Mouse (Mus musculus) heart, postnatal 0 days (tissue): ENCODE data around the gene Lrrc39. TPM values are rescaled to one million over a fixed set of nuclear protein-coding genes. Genes with fewer than 3 reads are reported as not detected.
"Not testable (repeated sequence)": the region's sequence is repeated elsewhere in the genome, so short reads cannot be mapped to it uniquely, and the experiment has no call there.

Experiments used
- ATAC-seq: fragments of 200-750 bp; cut with Nextera tagmentation; 2 replicates; pipeline ENCODE4 v1.8.0; 2017; ENCODE audit warnings: low read depth, moderate number of reproducible peaks, moderate library complexity; ENCODE audit not compliant: insufficient read depth
- DNase-seq: peaks from one replicate; pipeline ENCODE4 v3.0.0-alpha.2; 2016; ENCODE audit warnings: low spot score
- H3K27ac ChIP-seq: fragments of 300-500 bp; sonication (generic); 2 replicates; pipeline ENCODE4 v1.5.1; 2014; ENCODE audit warnings: low read depth, mild to moderate bottlenecking
- H3K27me3 ChIP-seq: fragments of 300-500 bp; sonication (generic); 2 replicates; pipeline ENCODE4 v1.6.1; 2014; ENCODE audit warnings: low read length, mixed read lengths; ENCODE audit not compliant: control insufficient read depth, insufficient read depth
- H3K36me3 ChIP-seq: fragments of 300-500 bp; sonication (generic); replicated peaks from 2 replicates; pipeline ENCODE4 v1.6.1; 2014; ENCODE audit warnings: low read length, mixed read lengths; ENCODE audit not compliant: control insufficient read depth, insufficient read depth
- H3K4me1 ChIP-seq: fragments of 300-500 bp; sonication (generic); 2 replicates; pipeline ENCODE4 v1.6.1; 2014; ENCODE audit warnings: antibody characterized with exemption; ENCODE audit not compliant: control insufficient read depth, insufficient read depth
- H3K4me2 ChIP-seq: fragments of 300-500 bp; sonication (generic); 2 replicates; pipeline ENCODE4 v1.6.1; 2014; ENCODE audit warnings: low read depth, mild to moderate bottlenecking, low read length, moderate library complexity
- H3K4me3 ChIP-seq: fragments of 300-500 bp; sonication (generic); 2 replicates; pipeline ENCODE4 v1.5.1; 2014; ENCODE audit warnings: low read depth, low read length
- H3K9ac ChIP-seq: fragments of 300-500 bp; sonication (generic); replicated peaks from 2 replicates; pipeline ENCODE4 v1.6.1; 2014; ENCODE audit warnings: low read depth, low read length, mixed read lengths
- H3K9me3 ChIP-seq: fragments of 300-500 bp; sonication (generic); replicated peaks from 2 replicates; pipeline ENCODE4 v1.6.1; 2016; ENCODE audit warnings: low read length; ENCODE audit not compliant: control insufficient read depth
- CTCF ChIP-seq: IDR thresholded peaks from 2 replicates; pipeline ENCODE4 v1.5.1; 2016; ENCODE audit warnings: antibody characterized with exemption, control low read depth, low read depth
- EP300 ChIP-seq: IDR thresholded peaks from 2 replicates; pipeline ENCODE4 v1.6.1; 2016; ENCODE audit warnings: antibody characterized with exemption, low read depth
- WGBS: fragments of 180-500 bp; shearing (Covaris S2); extraction: QIAGEN DNeasy Blood & Tissue Kit; methylation state at CpG from one replicate; pipeline ENCODE4 v1.1.7; 2014; 5-methylcytosine and 5-hydroxymethylcytosine counted together
- polyA plus RNA-seq: library from polyadenylated mRNA; unstranded; fragments of >200 nt; fragmentation: Nextera tagmentation; extraction: Ambion mirVana; gene quantifications from 2 replicates; pipeline ENCODE4 v1.2.1, GENCODE M21; 2015
- total RNA-seq: library from RNA; depleted of rRNA; stranded (reverse); fragments of >200 nt; gene quantifications from 2 replicates; pipeline ENCODE4 v1.2.3, GENCODE M21; 2014; ENCODE audit warnings: low replicate concordance

Gene Lrrc39
- total and polyA plus RNA-seq, 2 experiments from 2014 or later = 52.8 to 77.7 TPM

DNA sequence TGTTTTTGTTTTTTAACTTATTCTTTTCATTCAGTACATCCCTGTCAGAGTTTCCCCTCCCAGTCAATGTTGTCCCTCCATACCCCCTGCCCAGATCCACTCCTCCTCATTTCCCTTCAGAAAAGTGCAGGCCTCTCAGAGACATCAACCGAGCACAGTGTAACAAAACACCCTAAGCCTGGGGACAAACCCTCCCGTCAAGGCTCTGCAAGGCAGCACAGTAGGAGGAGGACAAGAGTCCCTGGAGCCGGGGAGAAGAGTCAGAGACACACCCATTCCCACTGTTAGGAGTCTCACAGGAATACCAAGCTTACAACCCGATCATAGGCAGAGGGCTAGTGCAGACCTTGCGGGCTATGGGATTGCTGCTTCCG is 25.6 kb upstream of the Lrrc39 start:
- no peak for DNase-seq
- Histone ChIP-seq H3K4me3 (no peak overlapping the region), H3K9me3 (no peaks in the 10 kb centered on the region), H3K36me3 (peaks cover 57% of the 10 kb centered on the region), H3K4me1 (peaks cover 8% of the 10 kb centered on the region; the same call in 1 of the 2 replicates), H3K27ac (peak overlapping the region; percentile 61; the same call in 1 of the 2 replicates), H3K4me2 (peak overlapping the region; percentile 45; the same call in 1 of the 2 replicates), H3K9ac (no peak overlapping the region), H3K27me3 (no peaks in the 10 kb centered on the region)
- WGBS = 52% methylated on average over 6 of the region's 6 CpGs
- ATAC-seq = no peak
- no peak for TF ChIP-seq EP300
- TF ChIP-seq CTCF = no peak

GRCm38 (mm10) chr3:116542070-116542469 is 20.7 kb upstream of the Lrrc39 start:
- WGBS = 49% methylated on average over 2 of the region's 2 CpGs
- Histone ChIP-seq H3K36me3 (peaks cover 60% of the 10 kb centered on the region), H3K9ac (no peak overlapping the region), H3K27me3 (no peaks in the 10 kb centered on the region), H3K4me3 (no peak overlapping the region), H3K9me3 (no peaks in the 10 kb centered on the region), H3K4me2 (no peak overlapping the region), H3K4me1 (0 out of 2 replicates have a peak, but pooled peaks cover 5% of the 10 kb centered on the region), H3K27ac (no peak overlapping the region)
- no peak for TF ChIP-seq CTCF
- no peak for TF ChIP-seq EP300
- ATAC-seq = no peak
- DNase-seq = no peak

DNA sequence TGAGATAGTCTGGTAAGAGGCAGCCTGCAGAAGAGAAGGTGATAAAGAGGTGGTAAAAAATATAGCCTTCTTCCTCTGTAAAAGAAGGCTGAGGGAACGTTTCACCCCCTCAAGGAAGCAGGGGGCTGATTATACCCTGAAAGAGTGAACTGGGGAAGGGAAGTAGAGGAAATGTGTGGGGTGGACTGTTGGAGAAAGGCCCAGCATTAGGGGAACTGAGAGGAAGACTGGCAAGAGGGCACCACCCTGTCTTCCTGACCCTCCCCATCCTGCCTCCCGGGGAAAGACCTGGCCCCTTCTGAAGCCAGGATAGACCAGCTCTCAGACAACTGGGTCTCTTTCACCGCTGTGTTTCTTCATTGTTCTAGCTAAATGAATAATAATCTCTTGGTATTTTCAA is 20.2 kb upstream of the Lrrc39 start:
- Histone ChIP-seq H3K4me2 (no peak overlapping the region), H3K36me3 (peaks cover 64% of the 10 kb centered on the region), H3K9me3 (no peaks in the 10 kb centered on the region), H3K27me3 (no peaks in the 10 kb centered on the region), H3K9ac (no peak overlapping the region), H3K4me1 (0 out of 2 replicates have a peak, but pooled peaks cover under 1% of the 10 kb centered on the region), H3K27ac (no peak overlapping the region), H3K4me3 (no peak overlapping the region)
- ATAC-seq (no peak), DNase-seq (no peak)
- 50% methylated on average over 3 of the region's 3 CpGs for WGBS
- no peak for TF ChIP-seq CTCF
- no peak for TF ChIP-seq EP300

GRCm38 (mm10) chr3:116547430-116547829 is 15.3 kb upstream of the Lrrc39 start:
- Histone ChIP-seq H3K4me1 (no peaks in the 10 kb centered on the region), H3K9ac (no peak overlapping the region), H3K4me2 (no peak overlapping the region), H3K36me3 (peaks cover 59% of the 10 kb centered on the region), H3K27me3 (no peaks in the 10 kb centered on the region), H3K9me3 (no peaks in the 10 kb centered on the region), H3K4me3 (no peak overlapping the region), H3K27ac (no peak overlapping the region)
- ATAC-seq (no peak), DNase-seq (no peak)
- 82% methylated on average over 5 of the region's 5 CpGs for WGBS
- TF ChIP-seq CTCF = no peak
- TF ChIP-seq EP300 = no peak

DNA sequence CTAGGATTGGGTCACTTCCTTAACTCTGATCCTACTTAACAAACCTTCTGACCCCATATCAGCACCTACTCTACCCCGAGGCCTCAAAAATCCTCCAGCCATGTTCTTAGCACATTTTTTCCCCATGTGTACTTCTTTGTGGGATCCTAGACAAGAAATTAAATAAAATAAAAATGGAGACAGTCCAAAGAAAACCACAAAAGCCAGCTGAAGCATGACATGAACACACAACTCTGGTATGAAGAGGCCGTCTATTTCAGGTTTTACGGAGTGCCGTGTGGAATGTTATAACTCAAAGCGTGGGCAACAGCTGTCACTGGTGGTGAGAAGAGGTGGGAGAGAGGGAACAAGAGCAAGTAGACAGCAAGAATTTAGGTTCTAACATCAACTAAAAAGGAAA is 11.4 kb upstream of the Lrrc39 start:
- no peaks in the 10 kb centered on the region for H3K4me1 ChIP-seq
- no peaks in the 10 kb centered on the region for H3K27me3 ChIP-seq
- TF ChIP-seq CTCF = no peak
- 81% methylated on average over 5 of the region's 5 CpGs for WGBS
- peaks cover 34% of the 10 kb centered on the region for H3K36me3 ChIP-seq
- H3K9ac ChIP-seq = no peak overlapping the region
- H3K9me3 ChIP-seq = no peaks in the 10 kb centered on the region
- ATAC-seq (no peak), DNase-seq (no peak)
- H3K4me3 ChIP-seq = no peak overlapping the region
- no peak overlapping the region for H3K27ac ChIP-seq
- H3K4me2 ChIP-seq = no peak overlapping the region

DNA sequence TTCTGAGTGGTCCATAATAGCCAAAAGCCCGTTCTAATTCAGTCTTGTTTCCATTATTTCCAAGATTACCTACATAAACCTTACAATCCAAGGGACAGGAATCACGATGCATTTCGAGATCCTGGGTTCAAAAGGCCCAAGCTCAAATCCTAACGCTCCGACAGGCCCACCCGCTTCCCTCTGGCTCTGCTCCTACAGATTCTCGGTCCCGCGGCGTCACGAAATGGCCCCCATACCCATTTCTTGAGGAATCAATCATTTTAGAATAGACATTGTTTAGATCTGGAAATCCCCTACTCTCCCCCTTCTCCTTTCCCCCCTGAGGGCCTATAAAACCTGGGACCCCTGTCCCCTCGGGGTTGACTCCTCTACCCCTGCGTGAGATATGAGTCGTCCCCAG is 1.5 kb upstream of the Lrrc39 start:
- DNase-seq, H3K27ac ChIP-seq, H3K27me3 ChIP-seq, H3K36me3 ChIP-seq, H3K9me3 ChIP-seq, H3K4me2 ChIP-seq, H3K4me3 ChIP-seq, ATAC-seq, H3K9ac ChIP-seq: not testable (repeated sequence)
- peaks cover 15% of the 10 kb centered on the region; the same call in 1 of the 2 replicates for H3K4me1 ChIP-seq
- 95% methylated on average over 13 of the region's 14 CpGs for WGBS
